Mouse (Mus musculus): ENCODE results near the gene Nfkbiz. TPM values are rescaled to one million over a fixed set of nuclear protein-coding genes. Genes with fewer than 3 reads are reported as not detected.

Gene Nfkbiz
- total and polyA plus RNA-seq, 3 experiments: 1.3 to 2.4 TPM; not detected in 1

GRCm38 (mm10) chr16:55844847-55845246 is 6.1 kb upstream of the Nfkbiz start (continued):
- no peak for TF ChIP-seq POLR2AphosphoS2 (IDR thresholded peaks at IDR 0.05; ENCODE audit: low read length)
- no peak for TF ChIP-seq NELFE (IDR thresholded peaks at IDR 0.05; ENCODE audit: low read depth, low read length)

- Histone ChIP-seq H3K27ac (ENCODE audit: control insufficient read depth, low read depth, low read length) (no peak overlapping the region), H3K79me2 (ENCODE audit: control insufficient read depth, insufficient read depth, low read length, poor library complexity) (no peaks in the 10 kb centered on the region), H3K9me3 (replicated peaks; ENCODE audit: insufficient read depth, low read length) (no peaks in the 10 kb centered on the region), H3K4me3 (ENCODE audit: control insufficient read depth in 1 of 2, insufficient read depth in 1 of 2, low read depth in 2 of 2, low read length in 2 of 2) (no peak overlapping the region), H3K4me1 (ENCODE audit: control insufficient read depth in 1 of 2, insufficient read depth in 2 of 2, low read length in 2 of 2) (peaks cover 0 to 5% of the 10 kb centered on the region in 2 experiments; a peak in 2 of 4 replicates), H3K36me3 (ENCODE audit: control insufficient read depth in 1 of 2, insufficient read depth in 2 of 2, low read length in 2 of 2) (peaks cover 0 to 6% of the 10 kb centered on the region in 2 experiments; a peak in 2 of 4 replicates), H3K9ac (ENCODE audit: control insufficient read depth, low read depth, low read length, poor library complexity, severe bottlenecking) (no peak overlapping the region), H3K27me3 (ENCODE audit: control insufficient read depth in 1 of 2, insufficient read depth in 2 of 2, low read length in 2 of 2) (no peaks in the 10 kb centered on the region)
- no peak for DNase-seq (ENCODE audit: low read depth, low spot score)
- no peak for TF ChIP-seq USF2 (IDR thresholded peaks at IDR 0.05; ENCODE audit: borderline replicate concordance in 1 of 2, insufficient read depth in 1 of 2, low read depth in 1 of 2, low read length in 2 of 2)
- no peak for TF ChIP-seq SIN3A (IDR thresholded peaks at IDR 0.05; ENCODE audit: low read length)
- no peak for TF ChIP-seq NRF1 (IDR thresholded peaks at IDR 0.05; ENCODE audit: insufficient read depth, low read depth, low read length, poor library complexity, severe bottlenecking)
- TF ChIP-seq TCF12 (IDR thresholded peaks at IDR 0.05; ENCODE audit: low read depth, low read length): no peak
- TF ChIP-seq MAZ (IDR thresholded peaks at IDR 0.05; ENCODE audit: low read depth, low read length): no peak
- TF ChIP-seq GABPA (IDR thresholded peaks at IDR 0.05; ENCODE audit: low read depth, low read length): no peak
- TF ChIP-seq HCFC1 (IDR thresholded peaks at IDR 0.05; ENCODE audit: low read depth, low read length): no peak
- no peak for TF ChIP-seq POLR2A (IDR thresholded peaks at IDR 0.05; ENCODE audit: control insufficient read depth in 1 of 2, insufficient read depth in 1 of 2, low read depth in 1 of 2, low read length in 2 of 2, poor library complexity in 1 of 2)
- no peak for TF ChIP-seq KAT2A (conservative IDR thresholded peaks at IDR 0.05; ENCODE audit: low read depth, low read length)
- no peak for TF ChIP-seq MYC (IDR thresholded peaks at IDR 0.05; ENCODE audit: low read depth, low read length)
- no peak for TF ChIP-seq MYB (IDR thresholded peaks at IDR 0.05; ENCODE audit: low read depth, low read length)
- TF ChIP-seq TBP (IDR thresholded peaks at IDR 0.05; ENCODE audit: low read depth, low read length): no peak
- TF ChIP-seq POLR2AphosphoS2 (IDR thresholded peaks at IDR 0.05; ENCODE audit: low read length): no peak
- no peak for TF ChIP-seq CTCF (IDR thresholded peaks at IDR 0.05 in 2 of 3, conservative IDR thresholded peaks at IDR 0.05 in 1 of 3; ENCODE audit: control insufficient read depth in 1 of 3, insufficient read depth in 1 of 3, low read depth in 2 of 3, low read length in 3 of 3, poor library complexity in 1 of 3, severe bottlenecking in 1 of 3)
- TF ChIP-seq E2F4 (IDR thresholded peaks at IDR 0.05; ENCODE audit: borderline replicate concordance, low read depth, low read length): no peak
- no peak for TF ChIP-seq MXI1 (IDR thresholded peaks at IDR 0.05; ENCODE audit: low read depth, low read length)
Observed at GRCm38 (mm10) chr16:55843919-55844318, 5.2 kb upstream of the Nfkbiz start.

GRCm38 (mm10) chr16:55843134-55843533 is 4.4 kb upstream of the Nfkbiz start:
- Histone ChIP-seq H3K9me3 (replicated peaks; ENCODE audit: insufficient read depth, low read length) (no peaks in the 10 kb centered on the region), H3K27ac (ENCODE audit: control insufficient read depth, low read depth, low read length) (no peak overlapping the region), H3K4me1 (ENCODE audit: control insufficient read depth in 1 of 2, insufficient read depth in 2 of 2, low read length in 2 of 2) (peaks cover under 1 to 5% of the 10 kb centered on the region in 2 experiments), H3K4me3 (ENCODE audit: control insufficient read depth in 1 of 2, insufficient read depth in 1 of 2, low read depth in 2 of 2, low read length in 2 of 2) (no peak overlapping the region), H3K79me2 (ENCODE audit: control insufficient read depth, insufficient read depth, low read length, poor library complexity) (peaks cover 4% of the 10 kb centered on the region), H3K36me3 (ENCODE audit: control insufficient read depth in 1 of 2, insufficient read depth in 2 of 2, low read length in 2 of 2) (peaks cover 0 to 7% of the 10 kb centered on the region in 2 experiments; a peak in 2 of 4 replicates), H3K27me3 (ENCODE audit: control insufficient read depth in 1 of 2, insufficient read depth in 2 of 2, low read length in 2 of 2) (no peaks in the 10 kb centered on the region), H3K9ac (ENCODE audit: control insufficient read depth, low read depth, low read length, poor library complexity, severe bottlenecking) (no peak overlapping the region)
- no peak for DNase-seq (ENCODE audit: low read depth, low spot score)
- no peak for TF ChIP-seq JUND (IDR thresholded peaks at IDR 0.05; ENCODE audit: low read depth, low read length)
- TF ChIP-seq SMC3 (IDR thresholded peaks at IDR 0.05; ENCODE audit: low read depth, low read length): no peak
- TF ChIP-seq EP300 (IDR thresholded peaks at IDR 0.05; ENCODE audit: low read depth in 1 of 2, low read length in 2 of 2): no peak
- TF ChIP-seq ZC3H11A (IDR thresholded peaks at IDR 0.05; ENCODE audit: low read depth, low read length): no peak
